Mouse (Mus musculus) heart, adult 2 months (tissue): ENCODE measurements around the gene H1f0. TPM values are rescaled to one million over a fixed set of nuclear protein-coding genes. Genes with fewer than 3 reads are reported as not detected.
"Not testable (repeated sequence)": the region's sequence is repeated elsewhere in the genome, so short reads cannot be mapped to it uniquely, and the experiment has no call there.

Experiments used
- DNase-seq, 2 experiments: peaks; one replicate each; pipeline ENCODE4 v3.0.0; 2021
- H3K27ac ChIP-seq: fragments of 200-600 bp; 2 replicates; pipeline ENCODE4 v1.8.1; 2022
- H3K27me3 ChIP-seq: fragments of 200-500 bp; 2 replicates; pipeline ENCODE4 v1.6.1; 2012; ENCODE audit warnings: mild to moderate bottlenecking, low read length, inconsistent platforms, mixed read lengths; ENCODE audit not compliant: control insufficient read depth, insufficient read depth
- H3K36me3 ChIP-seq: fragments of 200-500 bp; 2 replicates; pipeline ENCODE4 v1.6.1; 2012; ENCODE audit warnings: low read length, inconsistent platforms; ENCODE audit not compliant: control insufficient read depth, insufficient read depth
- H3K4me1 ChIP-seq: fragments of 200-500 bp; 2 replicates; pipeline ENCODE4 v1.6.1; 2011; ENCODE audit warnings: low read length; ENCODE audit not compliant: control insufficient read depth, insufficient read depth
- H3K4me3 ChIP-seq: fragments of 200-600 bp; 2 replicates; pipeline ENCODE4 v1.8.1; 2022
- H3K79me2 ChIP-seq: fragments of 200-500 bp; replicated peaks from 2 replicates; pipeline ENCODE4 v1.6.1; 2012; ENCODE audit warnings: mild to moderate bottlenecking, inconsistent platforms, low read length, moderate library complexity, mixed read lengths; ENCODE audit not compliant: control insufficient read depth, insufficient read depth
- H3K9ac ChIP-seq: fragments of 200-500 bp; 2 replicates; pipeline ENCODE4 v1.6.1; 2012; ENCODE audit warnings: low read depth, mild to moderate bottlenecking, control low read depth, inconsistent platforms, low read length, mixed read lengths
- CTCF ChIP-seq: fragments of 200-600 bp; IDR thresholded peaks from 2 replicates; pipeline ENCODE4 v1.8.1; 2022; ENCODE audit warnings: antibody characterized with exemption, mild to moderate bottlenecking, moderate library complexity
- EP300 ChIP-seq: fragments of 200-500 bp; IDR thresholded peaks from 2 replicates; pipeline ENCODE4 v1.6.1; 2011; ENCODE audit warnings: low read depth, low read length, control low read depth; ENCODE audit not compliant: insufficient read depth
- POLR2A ChIP-seq: fragments of 200-500 bp; IDR thresholded peaks from 2 replicates; pipeline ENCODE4 v1.6.1; 2011; ENCODE audit warnings: mild to moderate bottlenecking, low read depth, low read length, control low read depth; ENCODE audit not compliant: insufficient read depth
- WGBS: fragments of 180-500 bp; shearing (Covaris S2); methylation state at CpG from one replicate; pipeline ENCODE4 v1.1.7; 2018; 5-methylcytosine and 5-hydroxymethylcytosine counted together
- intact Hi-C: fragments of 180-260 bp; cut with DNase I; formaldehyde crosslinking; loops from one replicate; pipeline ENCODE4 v1.15.1; 2025
- polyA plus RNA-seq: library from polyadenylated mRNA; depleted of rRNA; stranded (reverse); fragments of >200 nt; gene quantifications from 2 replicates; pipeline ENCODE4 v1.2.3, GENCODE M21; 2012
- total RNA-seq, 2 experiments: library from RNA; stranded (reverse); gene quantifications; 2 replicates each; pipeline ENCODE4 v1.2.3; 2021

The H1f0 gene
- total and polyA plus RNA-seq, 3 experiments: 54.2 to 82.4 (median 73.3) TPM

DNA sequence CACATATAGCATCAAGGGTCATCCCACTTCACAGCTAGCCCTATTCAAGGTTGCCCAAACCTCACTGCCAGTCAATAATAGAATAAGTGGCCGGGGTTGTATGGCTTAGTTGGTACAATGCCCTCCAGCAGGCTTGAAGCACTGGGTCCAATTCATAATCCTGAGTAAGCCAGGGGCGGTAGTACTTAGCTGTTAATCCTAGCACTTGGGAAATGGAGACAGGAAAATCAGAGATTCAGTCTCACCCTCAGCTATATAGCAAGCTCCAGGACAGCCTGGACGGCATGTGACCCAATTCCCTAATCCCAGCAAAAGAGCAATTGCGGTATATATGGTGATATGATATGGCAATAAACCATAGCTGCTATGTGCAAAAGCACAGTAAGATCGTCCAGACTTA, 21.2 kb upstream of the H1f0 start:
- Histone ChIP-seq H3K4me1 (no peaks in the 10 kb centered on the region), H3K9ac (no peak overlapping the region), H3K36me3 (no peaks in the 10 kb centered on the region), H3K27ac (no peak overlapping the region), H3K27me3 (no peaks in the 10 kb centered on the region), H3K4me3 (no peak overlapping the region), H3K79me2 (no peaks in the 10 kb centered on the region)
- intact Hi-C loops: no loop called here
- TF ChIP-seq POLR2A (no peak), CTCF (no peak), EP300 (no peak)
- DNase-seq: no peak
- 93% methylated on average over 5 of the region's 5 CpGs for WGBS

DNA sequence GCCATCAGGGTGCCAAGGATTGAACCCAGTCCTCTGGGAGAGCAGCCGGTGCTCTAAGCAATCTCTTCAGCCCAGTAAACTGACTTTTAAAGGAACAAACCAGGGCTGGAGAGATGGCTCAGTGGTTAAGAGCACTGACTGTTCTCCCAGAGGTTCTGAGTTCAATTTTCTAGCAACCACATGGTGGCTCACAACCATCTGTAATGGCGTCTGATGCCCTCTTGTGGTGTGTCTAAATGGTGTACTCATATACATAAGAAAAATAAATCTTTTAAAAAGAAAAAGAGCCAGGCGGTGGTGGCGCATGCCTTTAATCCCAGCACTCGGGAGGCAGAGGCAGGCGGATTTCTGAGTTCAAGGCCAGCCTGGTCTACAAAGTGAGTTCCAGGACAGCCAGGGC, 20.4 kb upstream of the H1f0 start:
- H3K4me1 ChIP-seq, H3K27ac ChIP-seq, H3K9ac ChIP-seq, intact Hi-C loops, H3K4me3 ChIP-seq, DNase-seq, H3K79me2 ChIP-seq, H3K36me3 ChIP-seq, H3K27me3 ChIP-seq: not testable (repeated sequence)
- 88% methylated on average over 6 of the region's 6 CpGs for WGBS
- peak; percentile 37 for TF ChIP-seq CTCF

DNA sequence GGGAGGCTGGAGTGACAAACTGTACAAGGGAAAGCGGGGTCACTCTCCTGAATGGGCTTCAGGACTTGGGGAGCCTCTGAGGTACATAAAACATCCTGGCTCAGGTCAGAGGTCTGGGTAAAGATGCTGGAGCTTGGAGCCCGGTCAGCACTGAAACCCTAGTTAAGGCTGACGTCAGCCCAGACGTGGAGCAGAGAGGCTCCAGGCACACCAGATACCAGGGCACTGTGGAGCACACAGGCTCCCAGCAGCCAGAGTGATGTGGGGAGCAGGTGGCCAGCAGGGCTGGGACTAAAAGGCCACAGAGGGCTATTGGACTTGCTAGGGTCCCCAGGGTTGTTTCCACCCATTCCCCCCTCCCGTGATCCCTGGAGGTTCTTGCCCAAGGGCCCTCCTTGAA, 18.5 kb upstream of the H1f0 start:
- 60% methylated on average over 5 of the region's 5 CpGs for WGBS
- Histone ChIP-seq H3K9ac (no peak overlapping the region), H3K4me1 (no peaks in the 10 kb centered on the region), H3K79me2 (no peaks in the 10 kb centered on the region), H3K4me3 (no peak overlapping the region), H3K27me3 (no peaks in the 10 kb centered on the region), H3K27ac (no peak overlapping the region), H3K36me3 (no peaks in the 10 kb centered on the region)
- intact Hi-C loops: no loop called here
- no peak for TF ChIP-seq CTCF
- TF ChIP-seq EP300: no peak
- no peak for TF ChIP-seq POLR2A
- no peak for DNase-seq

DNA sequence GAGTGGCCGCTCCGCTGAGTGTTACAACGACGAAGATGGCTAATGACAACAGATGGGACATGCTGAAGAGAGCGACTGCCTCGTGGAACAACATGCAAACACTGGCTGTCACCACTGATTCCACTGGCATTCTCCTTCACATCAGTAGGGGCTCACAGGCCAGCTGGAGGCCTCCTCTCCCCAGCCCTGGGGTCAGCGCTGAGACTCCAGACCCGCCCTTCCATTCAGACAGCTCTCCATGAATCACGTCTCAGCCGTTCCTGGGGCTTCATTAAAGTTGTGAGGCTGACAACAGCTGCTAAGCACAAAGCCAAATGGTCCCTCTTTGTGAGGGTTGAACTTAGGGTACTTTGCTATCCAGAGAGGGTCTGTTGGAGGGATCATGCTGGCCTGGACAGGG, 16.7 kb upstream of the H1f0 start:
- Histone ChIP-seq H3K9ac (no peak overlapping the region), H3K4me1 (no peaks in the 10 kb centered on the region), H3K36me3 (no peaks in the 10 kb centered on the region), H3K27me3 (no peaks in the 10 kb centered on the region), H3K4me3 (no peak overlapping the region), H3K27ac (no peak overlapping the region), H3K79me2 (no peaks in the 10 kb centered on the region)
- TF ChIP-seq CTCF: no peak
- TF ChIP-seq EP300: no peak
- TF ChIP-seq POLR2A: no peak
- 62% methylated on average over 10 of the region's 10 CpGs for WGBS
- intact Hi-C loops: no loop called here
- DNase-seq: no peak

DNA sequence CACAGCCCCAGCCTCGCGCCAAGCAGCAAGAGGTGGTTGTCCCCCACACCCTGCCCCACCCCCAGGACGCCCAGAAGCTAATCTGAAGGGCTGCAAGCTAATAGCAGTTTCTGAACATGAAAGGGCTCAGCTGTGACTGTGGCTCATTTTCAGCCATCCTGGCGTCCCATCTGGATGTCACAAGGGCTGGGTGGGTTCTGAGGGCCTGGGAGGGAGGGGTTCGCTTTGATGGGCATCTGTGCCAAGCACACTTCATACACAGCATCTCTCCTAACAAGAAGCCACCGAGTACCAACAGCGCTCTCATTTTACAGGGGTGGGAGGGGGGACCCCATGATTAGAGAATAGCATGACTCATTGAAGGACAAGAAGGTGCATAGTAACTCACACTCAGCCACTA, 14.9 kb upstream of the H1f0 start:
- Histone ChIP-seq H3K27me3 (no peaks in the 10 kb centered on the region), H3K9ac (no peak overlapping the region), H3K36me3 (no peaks in the 10 kb centered on the region), H3K4me1 (no peaks in the 10 kb centered on the region), H3K27ac (no peak overlapping the region), H3K79me2 (no peaks in the 10 kb centered on the region), H3K4me3 (no peak overlapping the region)
- TF ChIP-seq CTCF: no peak
- no peak for TF ChIP-seq POLR2A
- TF ChIP-seq EP300: no peak
- DNase-seq: no peak
- 69% methylated on average over 7 of the region's 7 CpGs for WGBS
- intact Hi-C loops: no loop called here

DNA sequence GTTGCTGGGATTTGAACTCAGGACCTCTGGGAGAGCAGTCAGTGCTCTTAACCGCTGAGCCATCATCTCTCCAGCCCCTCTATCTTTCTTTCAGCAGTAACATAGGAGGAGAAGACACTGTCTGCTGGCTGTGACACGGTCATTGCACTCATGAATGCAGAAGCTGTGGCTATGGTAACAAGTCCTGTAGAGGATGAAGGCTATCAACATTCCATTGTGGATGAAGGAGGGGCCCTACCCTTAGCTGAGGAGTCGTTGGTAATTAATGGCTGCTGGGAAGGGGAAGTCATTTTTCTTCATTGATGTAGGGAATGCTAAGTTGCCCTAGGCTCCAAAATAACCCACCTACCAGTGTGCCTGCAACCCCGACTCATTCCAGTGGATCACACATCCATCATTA, 10.1 kb upstream of the H1f0 start:
- no peak for DNase-seq
- intact Hi-C loops: no loop called here
- no peak overlapping the region for H3K27ac ChIP-seq
- H3K4me3 ChIP-seq: no peak overlapping the region
- no peak overlapping the region for H3K9ac ChIP-seq
- no peak for TF ChIP-seq EP300
- no peak for TF ChIP-seq POLR2A
- no peak for TF ChIP-seq CTCF
- 53% methylated on average over 4 of the region's 4 CpGs for WGBS
- H3K27me3 ChIP-seq: no peaks in the 10 kb centered on the region
- no peaks in the 10 kb centered on the region for H3K36me3 ChIP-seq
- no peaks in the 10 kb centered on the region for H3K79me2 ChIP-seq
- no peaks in the 10 kb centered on the region for H3K4me1 ChIP-seq
